Mouse (Mus musculus) thymus, adult 2 months (tissue): ENCODE data around the gene Zc2hc1c.

ENCODE experiments used
- CTCF ChIP-seq: fragments of 200-500 bp; IDR thresholded peaks from 2 replicates; pipeline ENCODE4 v1.5.1; 2012; ENCODE audit warnings: mild to moderate bottlenecking, control low read depth, low read length, moderate library complexity, borderline replicate concordance; ENCODE audit not compliant: control insufficient read depth, poor library complexity, insufficient read depth; ENCODE audit errors: extremely low read depth
- POLR2A ChIP-seq: fragments of 200-500 bp; IDR thresholded peaks from 2 replicates; pipeline ENCODE4 v1.6.1; 2012; ENCODE audit warnings: mild to moderate bottlenecking, low read length, control low read depth, moderate library complexity; ENCODE audit not compliant: control insufficient read depth, poor library complexity, insufficient read depth; ENCODE audit errors: extremely low read depth

DNA sequence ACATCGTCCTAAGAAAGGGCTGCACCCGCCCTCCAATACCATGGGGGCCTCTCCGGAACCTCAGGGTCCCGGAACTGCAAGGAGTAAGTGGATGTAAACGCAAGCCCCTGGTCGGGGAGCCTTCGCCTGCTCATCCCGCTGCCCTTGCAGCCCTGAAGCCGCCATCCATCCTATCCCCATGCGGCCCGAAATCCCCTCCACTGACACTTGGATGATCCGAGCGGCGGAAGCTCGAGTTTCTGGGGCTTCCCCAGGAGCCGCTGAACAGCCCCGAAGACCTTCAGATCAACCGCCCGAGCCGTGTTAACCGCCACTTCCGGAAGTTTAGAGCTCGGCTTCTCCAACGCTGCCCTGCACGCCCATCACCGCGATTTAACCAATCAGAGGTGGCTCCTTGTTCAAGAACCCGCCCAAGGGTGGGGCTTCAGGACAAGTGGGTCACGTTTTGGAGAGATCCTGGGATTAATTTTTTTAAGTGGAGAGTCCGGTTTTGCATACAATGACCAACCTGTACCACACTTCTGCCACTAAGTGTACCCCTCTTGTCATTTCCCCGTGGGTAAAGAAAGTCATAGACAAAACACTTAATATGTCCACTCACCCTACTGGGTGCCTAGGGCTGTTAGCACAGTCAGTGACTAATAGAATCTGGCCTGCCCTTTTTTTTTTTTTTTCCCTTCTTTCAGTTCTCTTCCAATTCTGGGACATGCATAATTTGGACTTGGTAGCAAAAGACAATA lies 8.1 kb upstream of the Zc2hc1c start:
- TF ChIP-seq POLR2A: peak; percentile 92
- TF ChIP-seq CTCF: peak; percentile 49; the same call in 1 of the 2 replicates
